Mouse (Mus musculus) fat pad, adult 2 months (tissue): ENCODE data around the gene Tmem106a.
"Not testable (repeated sequence)": the region's sequence is repeated elsewhere in the genome, so short reads cannot be mapped to it uniquely, and the experiment has no call there.

Source experiments
- DNase-seq: peaks from one replicate; pipeline ENCODE4 v3.0.0-alpha.2; 2011; ENCODE audit warnings: low read depth, low spot score; ENCODE audit errors: extremely low read depth

The Tmem106a gene

GRCm38 (mm10) chr11:101582054-101583035, at the start of gene Tmem106a:
Gene Tmem106a, plus strand, starts transcription at chr11:101582242.
- DNase-seq: no peak

DNA sequence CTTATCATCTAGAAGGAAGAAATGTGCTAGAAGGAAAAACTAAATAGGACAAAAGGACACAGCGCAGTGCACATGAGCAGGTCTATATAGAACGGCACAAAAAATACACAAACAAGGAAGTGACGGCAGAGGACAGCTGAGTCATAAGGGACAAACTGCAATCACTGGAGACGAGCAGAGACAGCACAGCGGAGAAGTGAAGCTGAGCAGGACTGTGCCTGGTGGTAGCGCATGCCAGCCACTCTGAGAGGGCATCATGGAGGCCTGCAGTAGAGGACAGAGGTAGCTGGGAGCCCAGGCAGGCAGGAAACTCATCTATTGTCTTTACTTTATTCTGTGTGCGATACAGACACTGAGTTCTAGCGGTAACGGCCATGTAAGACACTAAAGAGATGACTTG, 38.5 kb upstream of the Tmem106a start:
- no peak for DNase-seq

DNA sequence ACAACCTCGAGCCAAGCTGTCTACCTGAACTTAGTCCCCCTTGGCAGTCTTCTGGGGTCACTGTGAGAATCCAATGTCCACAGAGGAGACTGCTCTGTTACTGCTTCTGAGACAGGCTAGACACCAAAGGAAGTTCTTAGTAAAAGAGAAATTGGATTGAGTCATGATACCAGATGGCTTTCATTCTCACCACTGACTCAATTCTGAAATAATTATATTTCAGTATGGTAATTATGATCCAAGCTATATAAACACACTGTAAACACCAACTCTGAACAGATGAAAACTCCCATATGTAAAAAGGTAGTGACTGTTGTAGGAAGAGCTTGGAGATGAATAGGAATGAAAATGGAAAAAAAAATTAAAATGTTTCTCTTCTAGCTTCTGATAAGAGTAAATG, 37.9 kb upstream of the Tmem106a start:
- DNase-seq: no peak

GRCm38 (mm10) chr11:101548526-101548925, 33.5 kb upstream of the Tmem106a start:
- DNase-seq: no peak

- DNase-seq: peak; percentile 90
Measured at GRCm38 (mm10) chr11:101551751-101552475, 30.1 kb upstream of the Tmem106a start, which contains the start of the genes Brca1 and Nbr1. Gene Brca1, minus strand, starts transcription at chr11:101551955. Gene Nbr1, plus strand, starts transcription at chr11:101552149.

DNA sequence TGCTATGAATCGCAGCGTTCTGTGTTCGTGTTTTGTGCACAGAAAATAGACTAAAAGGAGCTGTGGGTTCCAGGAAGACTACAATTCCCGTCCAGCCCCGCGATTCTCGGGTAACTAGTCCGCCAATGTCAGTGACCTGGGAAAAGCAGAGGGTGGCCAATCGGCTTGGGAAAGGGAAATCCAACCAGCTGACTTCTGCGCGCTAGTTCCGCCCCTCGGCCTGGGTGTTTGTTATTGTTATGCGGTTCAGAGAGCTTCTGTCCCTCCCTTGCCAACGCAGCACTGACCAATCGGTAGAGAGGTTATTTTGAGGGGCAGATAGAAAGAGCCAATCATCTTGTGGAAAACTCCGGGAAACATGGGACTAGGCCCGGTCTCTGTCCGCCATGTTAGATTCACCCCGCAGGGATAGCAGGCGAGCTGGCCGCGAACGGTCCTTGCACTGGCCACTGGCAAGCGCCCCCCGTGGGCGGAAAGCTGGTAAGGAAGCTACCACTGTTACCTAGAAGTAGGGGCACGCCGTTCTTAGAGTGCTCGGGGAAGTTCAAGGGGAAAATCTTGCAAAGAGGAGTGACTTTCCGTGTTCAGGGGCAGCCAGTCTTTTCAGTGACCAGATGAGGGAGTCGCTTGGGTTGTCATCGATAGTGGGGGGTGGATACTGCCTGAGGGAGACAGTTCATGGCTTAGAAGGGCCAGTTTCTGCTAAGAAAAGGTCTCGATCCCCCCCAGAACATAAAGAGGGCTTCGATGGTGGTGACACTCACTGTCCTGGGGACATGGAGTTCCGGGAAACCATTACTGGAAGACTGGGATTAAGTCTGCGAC, 29.4 kb upstream of the Tmem106a start:
- DNase-seq: peak; percentile 97

GRCm38 (mm10) chr11:101553354-101553930, 28.6 kb upstream of the Tmem106a start:
- DNase-seq: no peak

- DNase-seq: no peak
Measured at GRCm38 (mm10) chr11:101556541-101556940, 25.5 kb upstream of the Tmem106a start.

- no peak for DNase-seq
Measured at GRCm38 (mm10) chr11:101556954-101557353, 25.1 kb upstream of the Tmem106a start.

DNA sequence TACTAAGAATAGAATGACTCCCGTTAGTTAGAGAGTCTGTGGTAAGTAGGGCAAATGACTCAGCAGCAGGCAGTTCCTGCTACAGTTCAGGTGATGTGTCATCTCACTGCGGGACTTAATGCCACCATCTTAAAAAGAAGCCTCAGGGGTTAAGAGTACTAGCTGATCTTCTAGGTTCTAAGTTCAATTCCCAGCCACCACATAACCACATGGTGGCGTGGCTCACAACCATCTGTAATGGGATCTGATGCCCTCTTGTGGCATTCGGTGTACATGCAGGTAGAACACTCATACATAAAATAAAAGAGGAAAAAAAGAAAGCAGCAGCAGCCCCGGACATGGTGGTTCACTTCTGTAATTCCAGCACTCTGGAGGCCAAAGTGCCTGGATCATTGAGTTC, 19.7 kb upstream of the Tmem106a start:
- DNase-seq: no peak

- no peak for DNase-seq
Measured at GRCm38 (mm10) chr11:101568421-101568820, 13.6 kb upstream of the Tmem106a start.

GRCm38 (mm10) chr11:101576116-101576515, 5.9 kb upstream of the Tmem106a start:
- DNase-seq: no peak

GRCm38 (mm10) chr11:101581081-101581764, 819 bp upstream of the Tmem106a start:
- DNase-seq: no peak

DNA sequence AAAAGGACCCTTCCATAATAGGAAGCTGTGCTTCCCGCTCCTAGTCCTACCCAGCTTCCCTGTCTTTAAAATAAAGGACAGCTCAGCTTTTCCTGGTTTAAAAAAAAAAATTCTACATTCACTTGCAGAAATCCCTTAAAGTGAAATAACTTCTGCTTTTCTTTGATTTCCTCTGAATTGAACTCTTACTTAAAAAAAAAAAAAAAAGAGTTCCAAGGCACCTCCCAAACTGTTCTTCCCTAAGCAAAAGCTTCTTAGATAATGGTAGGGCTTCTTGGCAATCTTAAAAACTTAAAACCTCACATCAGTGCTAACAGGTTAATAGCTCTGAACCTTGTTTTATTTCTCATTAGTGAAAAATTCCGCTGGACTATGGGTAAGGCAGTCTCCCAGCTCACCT, 1.2 kb downstream of the Tmem106a start:
- no peak for DNase-seq

DNA sequence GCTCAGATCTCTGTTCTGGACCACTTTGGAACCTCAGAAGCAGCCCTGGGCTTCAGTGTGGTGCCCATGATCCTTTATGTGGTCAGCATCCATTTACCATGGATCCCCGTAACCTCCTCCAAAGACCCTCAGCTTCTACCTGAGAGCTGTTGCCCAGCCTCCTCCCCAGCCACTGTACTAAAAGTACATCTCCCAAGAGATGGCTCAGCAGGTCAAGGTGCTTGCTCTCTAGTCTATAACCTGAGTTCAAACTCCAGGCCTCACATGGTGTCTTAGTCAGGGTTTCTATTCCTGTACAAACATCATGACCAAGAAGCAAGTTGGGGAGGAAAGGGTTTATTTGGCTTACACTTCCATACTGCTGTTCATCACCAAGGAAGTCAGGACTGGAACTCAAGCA, 3.0 kb downstream of the Tmem106a start:
- not testable (repeated sequence) for DNase-seq

- no peak for DNase-seq
Measured at GRCm38 (mm10) chr11:101585805-101586204, 3.8 kb downstream of the Tmem106a start.

DNA sequence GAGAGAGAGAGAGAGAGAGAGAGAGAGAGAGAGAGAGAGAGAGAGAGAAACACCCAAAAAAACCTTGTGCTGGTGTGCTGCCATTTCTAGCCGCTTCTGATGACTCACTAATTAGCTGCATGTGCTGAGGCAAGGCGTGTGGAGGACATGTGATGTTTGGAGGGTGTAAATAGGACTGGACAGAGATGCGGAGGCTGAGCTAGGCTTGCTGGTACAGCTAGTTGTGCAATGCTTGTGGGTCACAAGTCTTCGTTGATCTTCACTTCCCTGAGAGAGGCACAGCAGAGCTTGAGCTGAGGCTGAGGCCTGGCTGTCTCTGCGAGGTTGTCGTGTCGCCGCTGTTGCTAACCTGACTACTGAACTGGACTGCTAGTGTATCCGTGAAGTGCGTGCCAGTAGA, 5.6 kb downstream of the Tmem106a start:
- DNase-seq: peak; percentile 36

DNA sequence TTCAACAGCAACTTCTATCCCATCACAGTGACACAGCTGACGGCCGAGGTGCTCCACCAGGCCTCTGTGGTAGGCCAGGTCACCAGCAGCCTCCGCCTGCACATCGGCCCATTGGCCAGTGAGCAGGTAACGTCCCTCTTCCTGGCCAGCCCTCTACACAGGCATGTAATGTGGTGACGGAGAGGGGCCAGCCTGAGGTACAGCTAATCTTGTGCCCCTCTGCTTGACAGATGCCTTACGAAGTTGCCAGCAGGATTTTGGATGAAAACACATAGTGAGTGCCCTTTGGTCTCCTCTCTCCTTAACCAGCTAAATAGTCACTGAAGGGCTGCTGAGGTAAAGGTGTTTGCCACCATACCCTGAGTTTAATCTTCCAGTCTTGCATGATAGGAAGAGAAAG, 6.8 kb downstream of the Tmem106a start:
- DNase-seq: no peak

GRCm38 (mm10) chr11:101589444-101589843, 7.4 kb downstream of the Tmem106a start:
- DNase-seq: no peak
